16 mouse cellular contexts compared by ENCODE assay signal in genomic region chr1:36133647-36134046, GRCm38 (mm10).
DNase-seq lines count a peak whose midpoint lies in the region; ATAC-seq and TF ChIP-seq lines count a peak whose summit lies in the region.
"Had no signal": no experiment of that assay in that cellular context is flagged by ENCODE, and none has a peak within 500 bp of the region (broad histone marks: within the 10 kb centered on the region; RNA-seq: fewer than 3 reads in every experiment).

No protein-coding gene starts in this region.

- no peak for ATAC-seq in liver, postnatal 0 days
- ATAC-seq: intestine, embryonic 15.5 days had no signal

- TF ChIP-seq CTCF in layer of hippocampus, adult 2 months (conservative IDR thresholded peaks at IDR 0.05), result no peak
- no peak for TF ChIP-seq CTCF in bone marrow macrophage, adult 2 months (IDR thresholded peaks at IDR 0.05; ENCODE audit: low read depth, low read length)
- no peak for TF ChIP-seq CTCF in liver, postnatal 0 days (IDR thresholded peaks at IDR 0.05; ENCODE audit: low read depth)

- 43% methylated on average over 3 of the region's 3 CpGs for WGBS in liver, postnatal 0 days (ENCODE audit: insufficient replicate concordance)

- no peaks in the 10 kb centered on the region for H3K9me3 ChIP-seq in liver, postnatal 0 days (ENCODE audit: low read length)
- H3K9me3 ChIP-seq: forebrain, embryonic 10.5 days; hindbrain, embryonic 12.5 days; intestine, embryonic 15.5 days; midbrain, embryonic 15.5 days had no signal

- H3K27me3 ChIP-seq in liver, postnatal 0 days (ENCODE audit: insufficient read depth, low read length), result no peaks in the 10 kb centered on the region
- H3K27me3 ChIP-seq: hindbrain, embryonic 12.5 days; intestine, embryonic 15.5 days; midbrain, embryonic 15.5 days had no signal

- no peak for TF ChIP-seq POLR2A in bone marrow macrophage, adult 2 months (IDR thresholded peaks at IDR 0.05; ENCODE audit: borderline replicate concordance, low read depth, low read length)

- peak; percentile 50; the same call in 1 of the 2 replicates for TF ChIP-seq EP300 in liver, postnatal 0 days (IDR thresholded peaks at IDR 0.05; ENCODE audit: low read depth)

- 0 out of 2 replicates have a peak overlapping the region, but pooled peaks have one; percentile 10 for H3K27ac ChIP-seq in layer of hippocampus, adult 2 months
- H3K27ac ChIP-seq in bone marrow macrophage, adult 2 months (ENCODE audit: insufficient read depth, low read depth, low read length), result peak overlapping the region; percentile 72
- H3K27ac ChIP-seq in liver, postnatal 0 days (ENCODE audit: low read depth), result peak overlapping the region; percentile 80
- H3K27ac ChIP-seq: forebrain, embryonic 10.5 days; hindbrain, embryonic 12.5 days; intestine, embryonic 15.5 days; midbrain, embryonic 15.5 days had no signal

- no peak overlapping the region for H3K9ac ChIP-seq in liver, postnatal 0 days (replicated peaks)
- H3K9ac ChIP-seq: hindbrain, embryonic 12.5 days; intestine, embryonic 15.5 days; liver, embryonic 14.5 days; midbrain, embryonic 15.5 days had no signal

- H3K4me3 ChIP-seq in layer of hippocampus, adult 2 months, result no peak overlapping the region
- no peak overlapping the region for H3K4me3 ChIP-seq in bone marrow macrophage, adult 2 months (ENCODE audit: insufficient read depth, low read length)
- H3K4me3 ChIP-seq in liver, postnatal 0 days (ENCODE audit: low read depth, low read length), result no peak overlapping the region
- H3K4me3 ChIP-seq: forebrain, embryonic 10.5 days; hindbrain, embryonic 12.5 days; intestine, embryonic 15.5 days; midbrain, embryonic 15.5 days had no signal

- DNase-seq in layer of hippocampus, adult 2 months (ENCODE audit: low spot score in 2 of 2), result no peak
- DNase-seq in layer of hippocampus, postnatal 10 days (ENCODE audit: low spot score in 2 of 2), result no peak
- peak; percentile 14 to 22 for DNase-seq in B cell, adult 2 months
- no peak for DNase-seq in liver, postnatal 0 days
- DNase-seq in embryo, embryonic 11 days, result no peak
- no peak for DNase-seq in cerebellum, adult 8-10 months
- DNase-seq: adrenal gland, postnatal 36 days; cerebellum, adult 11 months; kidney, postnatal 14 days; lung, postnatal 4 days had no signal

- H3K4me2 ChIP-seq in liver, postnatal 0 days (ENCODE audit: low read depth, low read length), result peak overlapping the region; percentile 51; the same call in 1 of the 2 replicates
- H3K4me2 ChIP-seq: hindbrain, embryonic 12.5 days; intestine, embryonic 15.5 days; midbrain, embryonic 15.5 days had no signal

- H3K36me3 ChIP-seq in liver, postnatal 0 days (replicated peaks; ENCODE audit: insufficient read depth, low read length), result no peaks in the 10 kb centered on the region
- H3K36me3 ChIP-seq: forebrain, embryonic 10.5 days; hindbrain, embryonic 12.5 days; intestine, embryonic 15.5 days; midbrain, embryonic 15.5 days had no signal

- peaks cover 52% of the 10 kb centered on the region for H3K4me1 ChIP-seq in bone marrow macrophage, adult 2 months (ENCODE audit: control insufficient read depth, insufficient read depth, low read length)
- H3K4me1 ChIP-seq in liver, postnatal 0 days (ENCODE audit: insufficient read depth), result peaks cover 49% of the 10 kb centered on the region
- H3K4me1 ChIP-seq: hindbrain, embryonic 12.5 days; midbrain, embryonic 15.5 days had no signal

Comparison
In these comparisons a context has a peak if more than half of its experiments do, and no peak if none do; other contexts are left out.
1. DNase-seq: peak in B cell, adult 2 months (2 of 2); none in layer of hippocampus, adult 2 months (0 of 2), layer of hippocampus, postnatal 10 days (0 of 2), liver, postnatal 0 days (single experiment), embryo, embryonic 11 days (single experiment) and cerebellum, adult 8-10 months (single experiment).
2. H3K27ac ChIP-seq: peak in every context shown above with its lines; median percentile 80 in liver, postnatal 0 days; 72 in bone marrow macrophage, adult 2 months; 10 in layer of hippocampus, adult 2 months.